Mouse (Mus musculus) limb, embryonic 12.5 days (tissue): ENCODE data around the gene Klk1. TPM values are rescaled to one million over a fixed set of nuclear protein-coding genes. Genes with fewer than 3 reads are reported as not detected.

Experiments
- ATAC-seq: fragments of 200-750 bp; cut with Nextera tagmentation; 2 replicates; pipeline ENCODE4 v1.8.0; 2017; ENCODE audit warnings: low read depth, moderate TSS enrichment; ENCODE audit not compliant: insufficient number of reproducible peaks, insufficient read depth, low FRiP score, low TSS enrichment
- H3K27ac ChIP-seq: fragments of 300-500 bp; sonication (generic); 2 replicates; pipeline ENCODE4 v1.5.1; 2016; ENCODE audit warnings: mild to moderate bottlenecking, moderate library complexity
- H3K27me3 ChIP-seq: fragments of 300-500 bp; sonication (generic); 2 replicates; pipeline ENCODE4 v1.6.1; 2016; ENCODE audit warnings: mild to moderate bottlenecking, moderate library complexity
- H3K36me3 ChIP-seq: fragments of 300-500 bp; sonication (generic); 2 replicates; pipeline ENCODE4 v1.6.1; 2016; ENCODE audit warnings: mild to moderate bottlenecking, moderate library complexity
- H3K4me1 ChIP-seq: fragments of 300-500 bp; sonication (generic); replicated peaks from 2 replicates; pipeline ENCODE4 v1.6.1; 2016
- H3K4me2 ChIP-seq: fragments of 300-500 bp; sonication (generic); 2 replicates; pipeline ENCODE4 v1.6.1; 2016; ENCODE audit warnings: mild to moderate bottlenecking, moderate library complexity
- H3K4me3 ChIP-seq: fragments of 300-500 bp; sonication (generic); replicated peaks from 2 replicates; pipeline ENCODE4 v1.5.1; 2016; ENCODE audit warnings: mild to moderate bottlenecking
- H3K9ac ChIP-seq: fragments of 300-500 bp; sonication (generic); replicated peaks from 2 replicates; pipeline ENCODE4 v1.6.1; 2016; ENCODE audit warnings: mild to moderate bottlenecking, moderate library complexity
- H3K9me3 ChIP-seq: fragments of 300-500 bp; sonication (generic); 2 replicates; pipeline ENCODE4 v1.6.1; 2016; ENCODE audit warnings: mild to moderate bottlenecking, moderate library complexity
- WGBS: fragments of 180-500 bp; shearing (Covaris S2); methylation state at CpG from one replicate; pipeline ENCODE4 v1.1.7; 2016; 5-methylcytosine and 5-hydroxymethylcytosine counted together
- polyA plus RNA-seq: library from polyadenylated mRNA; unstranded; fragments of >200 nt; fragmentation: Nextera tagmentation; extraction: Ambion mirVana; gene quantifications from 2 replicates; pipeline ENCODE4 v1.2.1, GENCODE M21; 2016

The Klk1 gene
- polyA plus RNA-seq, 1 experiment from 2014 or later = not detected

GRCm38 (mm10) chr7:44276461-44277249 lies 51.5 kb downstream of the Klk1 start:
- no peak for ATAC-seq
- no peaks in the 10 kb centered on the region for H3K4me1 ChIP-seq
- H3K9ac ChIP-seq = no peak overlapping the region
- no peak overlapping the region for H3K4me3 ChIP-seq
- H3K36me3 ChIP-seq = no peaks in the 10 kb centered on the region
- no peak overlapping the region for H3K27ac ChIP-seq
- no peak overlapping the region for H3K4me2 ChIP-seq
- H3K27me3 ChIP-seq = peaks cover 49% of the 10 kb centered on the region
- H3K9me3 ChIP-seq = no peaks in the 10 kb centered on the region
- WGBS = 70% methylated on average over 10 of the region's 10 CpGs

GRCm38 (mm10) chr7:44277250-44277622 lies 52.1 kb downstream of the Klk1 start:
- no peak overlapping the region for H3K27ac ChIP-seq
- no peak overlapping the region for H3K4me3 ChIP-seq
- H3K9me3 ChIP-seq = no peaks in the 10 kb centered on the region
- WGBS = 40% methylated on average over 2 of the region's 2 CpGs
- ATAC-seq = no peak
- no peaks in the 10 kb centered on the region for H3K36me3 ChIP-seq
- H3K4me2 ChIP-seq = no peak overlapping the region
- no peaks in the 10 kb centered on the region for H3K4me1 ChIP-seq
- peaks cover 49% of the 10 kb centered on the region for H3K27me3 ChIP-seq
- no peak overlapping the region for H3K9ac ChIP-seq

Other genes starting within 250 kb of the Klk1 start
- not detected in 2 replicates for gene Klk1b9, start 249.3 kb upstream of the Klk1 start, polyA plus RNA-seq
- not detected in 2 replicates for gene Klk1b11, start 229.5 kb upstream of the Klk1 start, polyA plus RNA-seq
- not detected in 2 replicates for gene Klk1b26, start 213.2 kb upstream of the Klk1 start, polyA plus RNA-seq
- not detected in 2 replicates for gene Klk1b27, start 173.1 kb upstream of the Klk1 start, polyA plus RNA-seq
- not detected in 2 replicates for gene Klk1b21, start 123.0 kb upstream of the Klk1 start, polyA plus RNA-seq
- gene Klk1b22, start 112.7 kb upstream of the Klk1 start, polyA plus RNA-seq = not detected in 2 replicates
- not detected in 2 replicates for gene Klk1b16, start 88.6 kb upstream of the Klk1 start, polyA plus RNA-seq
- gene Klk1b24, start 37.1 kb upstream of the Klk1 start, polyA plus RNA-seq = not detected in 2 replicates
- not detected in 2 replicates for gene Klk1b3, start 27.2 kb upstream of the Klk1 start, polyA plus RNA-seq
- gene Klk1b4, start 17.9 kb upstream of the Klk1 start, polyA plus RNA-seq = not detected in 2 replicates
- not detected in 2 replicates for gene Klk1b5, start 9.4 kb upstream of the Klk1 start, polyA plus RNA-seq
- gene Gm36864, start 10.8 kb downstream of the Klk1 start, polyA plus RNA-seq = 0.14 TPM in 1 of 2 replicates, not detected in the other
- 0.76 and 0.87 TPM in 2 replicates for gene 1700028J19Rik, start 21.3 kb downstream of the Klk1 start, polyA plus RNA-seq
- gene 2410002F23Rik, start 21.4 kb downstream of the Klk1 start, polyA plus RNA-seq = 209 and 214 TPM in 2 replicates
- gene Acp4, start 32.0 kb downstream of the Klk1 start, polyA plus RNA-seq = 0.28 TPM in 1 of 2 replicates, not detected in the other
- not detected in 2 replicates for gene Gm15517, start 36.1 kb downstream of the Klk1 start, polyA plus RNA-seq
- 2.0 and 2.2 TPM in 2 replicates for gene Clec11a, start 81.5 kb downstream of the Klk1 start, polyA plus RNA-seq
- gene Shank1, start 84.9 kb downstream of the Klk1 start, polyA plus RNA-seq = 1.2 and 1.3 TPM in 2 replicates
- 3.0 and 3.3 TPM in 2 replicates for gene Syt3, start 158.7 kb downstream of the Klk1 start, polyA plus RNA-seq
- 0.56 and 0.64 TPM in 2 replicates for gene 1700008O03Rik, start 160.5 kb downstream of the Klk1 start, polyA plus RNA-seq
- gene Lrrc4b, start 203.7 kb downstream of the Klk1 start, polyA plus RNA-seq = 0.86 and 0.98 TPM in 2 replicates
- gene Aspdh, start 240.0 kb downstream of the Klk1 start, polyA plus RNA-seq = 0.56 TPM in 1 of 2 replicates, not detected in the other
- gene Josd2, start 242.6 kb downstream of the Klk1 start, polyA plus RNA-seq = 72.9 and 76.5 TPM in 2 replicates